Mouse (Mus musculus) thymus, postnatal 10 days (tissue): Measurements from ENCODE around the gene Tmem45a2.
"Not testable (repeated sequence)": the region's sequence is repeated elsewhere in the genome, so short reads cannot be mapped to it uniquely, and the experiment has no call there.

Source experiments
- DNase-seq, 2 experiments: peaks; one replicate each; pipeline ENCODE4 v3.0.0; 2021; ENCODE audit warnings: low spot score in 2 of 2

The Tmem45a2 gene

DNA sequence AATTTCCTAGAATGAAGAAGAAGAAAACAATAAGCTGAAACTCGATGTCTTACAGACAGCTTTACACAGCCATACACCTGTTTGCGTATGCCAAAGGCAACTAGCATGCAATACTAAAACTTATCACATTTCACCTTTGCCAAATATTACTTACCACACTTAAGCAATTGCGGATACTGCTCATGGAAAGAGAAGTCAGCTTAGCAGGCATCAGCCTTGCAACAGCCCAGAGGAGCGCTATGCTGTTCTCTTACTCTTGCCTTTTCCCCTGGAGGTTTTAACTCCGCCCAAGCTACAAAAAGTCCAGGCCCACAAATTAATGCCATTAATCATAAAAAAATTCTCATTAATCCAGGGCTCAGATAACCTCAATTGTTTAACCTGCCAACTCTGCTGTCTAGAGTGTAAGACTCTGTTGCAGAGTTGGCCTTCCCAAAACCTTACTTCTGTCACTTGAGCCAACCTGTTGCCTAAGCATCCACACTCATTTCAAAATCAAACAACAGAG, at the start of gene Tmem45a2:
Gene Tmem45a2 (minus strand): TSS at position 241 of the 508 bp plus-strand sequence.
- no peak for DNase-seq

DNA sequence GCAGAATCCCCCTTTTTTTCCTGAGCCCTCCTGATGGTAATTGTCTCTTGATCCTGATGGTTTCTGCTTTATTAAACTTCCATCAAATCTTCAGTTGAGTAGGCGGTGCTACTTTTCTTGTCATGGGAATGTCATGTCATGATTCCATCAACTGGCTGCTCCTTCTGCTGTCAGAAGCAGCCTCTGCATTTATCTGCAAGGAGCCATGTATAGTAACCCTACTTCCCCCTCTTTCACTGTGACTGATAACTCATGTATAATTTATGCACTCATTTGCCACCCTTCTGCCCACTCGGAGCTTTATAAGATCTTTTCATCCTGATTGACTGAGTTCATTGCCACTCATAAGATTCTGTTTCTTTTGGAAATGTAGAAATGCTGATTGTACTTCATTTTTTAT, 46.4 kb upstream of the Tmem45a2 start:
- no peak for DNase-seq

DNA sequence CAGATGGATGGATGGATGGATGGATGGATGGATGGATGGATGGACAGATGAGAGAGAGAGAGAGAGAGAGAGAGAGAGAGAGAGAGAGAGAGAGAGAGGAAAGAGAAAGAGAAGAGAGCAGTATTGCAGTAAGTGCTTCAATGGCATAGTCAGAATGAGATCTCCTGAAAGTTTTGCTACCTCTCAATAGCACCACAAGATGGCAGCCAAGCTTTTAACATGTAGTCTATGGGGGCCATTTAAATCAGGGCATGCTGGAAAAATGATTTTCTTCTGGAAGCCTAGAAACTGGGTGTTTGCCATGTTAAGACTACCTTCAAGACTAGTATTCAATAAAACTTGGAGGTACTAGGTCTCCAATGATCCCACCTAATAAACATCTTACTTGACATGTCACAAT, 44.9 kb upstream of the Tmem45a2 start:
- no peak for DNase-seq

DNA sequence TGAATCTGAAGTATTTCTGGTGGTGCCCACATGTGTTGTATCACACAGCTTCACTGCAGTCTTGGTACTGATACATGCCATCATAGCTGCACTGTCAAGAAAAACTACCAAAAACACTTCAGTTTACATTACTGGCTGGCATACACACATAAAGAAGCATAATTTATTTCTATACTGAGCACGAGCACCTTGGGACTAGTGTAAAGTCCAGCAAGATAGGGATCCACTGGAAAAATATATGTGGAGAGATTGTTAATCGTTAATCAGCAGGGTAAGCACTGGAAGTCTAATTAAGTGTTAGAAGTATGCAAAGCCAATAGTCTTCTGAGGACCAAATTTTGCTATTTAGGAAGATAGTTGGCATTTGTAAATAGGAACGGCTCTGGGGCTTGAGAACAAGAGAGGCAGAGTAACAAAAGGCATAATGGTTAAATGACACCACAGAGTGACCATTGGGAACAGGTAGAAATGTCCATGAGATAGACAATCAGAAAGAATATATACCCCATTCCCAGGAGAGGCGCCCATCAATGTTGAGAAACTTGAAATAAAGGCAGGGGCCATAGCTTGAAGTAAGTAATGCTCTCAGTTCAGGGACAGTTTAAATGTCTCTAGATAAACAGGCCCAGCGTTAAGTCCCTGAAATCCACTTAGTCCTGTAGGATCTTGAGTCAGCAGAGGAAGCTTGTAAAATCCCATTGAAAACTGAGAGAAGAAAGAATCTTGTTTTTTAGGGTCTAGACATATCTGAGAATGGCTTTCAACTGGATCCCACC, 35.2 kb upstream of the Tmem45a2 start:
- DNase-seq, result no peak

DNA sequence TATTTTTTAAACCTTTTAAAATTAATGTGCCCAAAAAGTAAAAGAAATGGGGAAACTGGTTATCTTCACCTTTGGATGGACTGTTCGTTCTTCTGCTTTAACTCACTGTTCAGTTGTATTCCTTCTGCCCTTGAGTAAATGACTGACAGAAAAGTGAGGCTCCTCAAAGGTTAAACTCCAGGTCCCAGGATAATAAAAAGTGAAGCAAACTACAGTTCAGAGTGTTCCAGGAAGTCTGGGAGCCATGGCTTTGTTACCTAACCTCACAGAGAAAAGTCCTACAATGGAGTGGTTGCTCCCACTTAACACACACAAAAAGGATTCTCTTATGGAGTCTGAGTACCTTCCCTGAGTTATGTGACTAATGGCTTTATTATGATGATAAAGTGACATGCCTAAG, 30.0 kb upstream of the Tmem45a2 start:
- no peak for DNase-seq

DNA sequence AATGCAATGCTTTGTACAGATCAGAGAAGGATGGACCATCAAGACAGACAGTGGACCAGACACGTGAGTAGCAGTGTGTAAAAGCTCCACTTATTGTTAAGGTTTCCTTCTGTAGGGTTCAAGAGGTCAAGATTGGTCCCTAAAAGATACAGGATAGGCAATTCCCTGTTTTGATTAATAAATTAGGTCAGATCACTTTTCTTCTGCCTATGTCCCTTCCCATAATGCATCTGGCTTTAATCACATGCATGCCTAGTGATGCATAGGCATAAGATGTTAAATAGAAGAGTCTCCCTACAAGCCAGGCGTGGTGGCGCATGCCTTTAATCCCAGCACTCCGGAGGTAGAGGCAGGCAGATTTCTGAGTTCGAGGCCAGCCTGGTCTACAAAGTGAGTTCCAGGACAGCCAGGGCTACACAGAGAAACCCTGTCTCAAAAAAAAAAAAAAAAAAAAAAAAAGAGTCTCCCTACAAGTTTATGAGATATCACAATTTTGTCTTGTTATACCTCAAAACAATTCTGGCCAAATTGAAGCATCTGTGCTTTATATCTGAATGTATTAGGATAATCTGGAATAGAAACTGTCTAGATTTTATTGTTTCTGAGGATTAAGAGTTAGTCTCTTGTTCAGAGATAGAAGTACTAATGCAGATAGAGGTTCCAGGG, 28.5 kb upstream of the Tmem45a2 start:
- no peak for DNase-seq

DNA sequence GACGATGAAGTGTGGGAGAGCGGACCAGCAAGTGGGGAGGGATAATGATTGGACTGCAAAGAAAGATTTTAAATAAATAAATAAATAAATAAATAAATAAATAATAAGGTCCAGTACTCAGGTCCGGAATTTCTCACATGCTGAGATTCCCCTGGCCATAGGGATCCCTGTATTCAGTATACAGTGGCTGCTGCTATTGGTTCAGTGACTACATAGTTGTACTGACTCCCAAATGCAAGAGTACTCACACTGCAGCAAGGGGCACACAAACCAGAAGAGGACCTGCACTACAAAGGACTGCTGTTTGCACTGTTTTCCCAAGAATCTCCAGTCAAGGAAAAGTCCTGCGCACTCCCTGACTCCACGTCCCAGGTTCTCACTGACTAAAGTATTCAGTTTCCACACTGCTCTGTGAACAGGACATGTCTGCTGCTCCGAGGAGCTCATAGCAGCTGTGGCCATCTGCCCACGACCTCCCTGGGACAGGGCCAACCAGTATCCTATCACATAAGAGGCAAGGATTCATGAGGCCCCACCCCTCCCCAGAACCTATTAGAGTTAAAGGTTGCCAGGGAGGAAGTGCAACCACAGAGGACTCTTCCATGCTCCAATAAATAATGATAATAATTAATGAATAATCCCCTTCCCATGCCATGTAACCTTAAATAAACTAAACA, 27.4 kb upstream of the Tmem45a2 start:
- DNase-seq, result no peak

DNA sequence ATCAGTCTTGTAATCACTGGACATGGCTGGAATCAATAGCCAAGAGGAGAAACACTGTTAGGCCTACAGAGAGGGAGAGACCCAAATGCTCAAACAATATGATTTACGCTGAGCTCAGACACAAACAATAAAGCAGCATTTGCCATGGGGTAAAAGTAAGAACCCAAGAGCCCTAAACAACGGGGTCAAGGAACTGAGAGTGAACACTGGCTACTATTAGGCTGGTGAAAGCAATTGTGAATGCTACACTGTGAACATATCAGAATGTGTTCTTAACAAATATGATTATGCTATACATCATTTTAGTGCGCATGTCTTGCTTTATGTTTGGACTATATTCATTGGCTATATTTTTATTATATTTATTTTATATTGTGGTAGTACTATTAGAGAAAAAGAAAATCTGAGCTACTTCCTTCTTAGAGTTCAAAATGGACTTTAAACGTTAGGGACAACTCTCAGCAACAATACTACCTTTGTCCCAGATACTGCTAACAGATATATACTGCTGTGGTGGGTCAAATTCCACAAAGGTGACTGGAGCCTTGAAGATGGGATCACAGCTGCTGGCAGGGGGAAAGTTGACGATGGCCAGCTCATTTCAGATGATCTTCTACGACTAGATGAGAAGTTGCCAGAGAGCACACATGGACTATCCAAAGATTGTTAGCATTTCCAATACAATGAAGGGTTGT, 21.9 kb upstream of the Tmem45a2 start:
- no peak for DNase-seq

DNA sequence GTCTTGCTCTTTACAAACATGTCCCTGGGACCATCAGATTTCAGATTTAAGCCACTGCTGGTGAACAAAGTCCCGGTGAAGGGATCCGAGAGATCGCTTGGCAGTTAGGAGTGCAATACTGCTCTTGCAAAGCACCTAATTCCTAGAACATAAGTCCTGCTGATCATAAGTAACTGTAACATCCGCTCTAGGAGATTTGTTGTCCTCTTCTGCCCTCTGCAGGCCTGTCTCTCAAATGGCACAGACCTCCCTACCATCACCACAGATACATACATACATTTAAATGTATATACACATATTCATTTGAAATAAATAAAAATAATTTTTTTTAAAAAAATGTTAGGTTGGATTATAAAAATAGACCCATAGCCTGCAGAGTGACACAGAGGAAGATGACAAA, 21.3 kb upstream of the Tmem45a2 start:
- peak in 1 of 2 experiments; percentile 38 for DNase-seq

DNA sequence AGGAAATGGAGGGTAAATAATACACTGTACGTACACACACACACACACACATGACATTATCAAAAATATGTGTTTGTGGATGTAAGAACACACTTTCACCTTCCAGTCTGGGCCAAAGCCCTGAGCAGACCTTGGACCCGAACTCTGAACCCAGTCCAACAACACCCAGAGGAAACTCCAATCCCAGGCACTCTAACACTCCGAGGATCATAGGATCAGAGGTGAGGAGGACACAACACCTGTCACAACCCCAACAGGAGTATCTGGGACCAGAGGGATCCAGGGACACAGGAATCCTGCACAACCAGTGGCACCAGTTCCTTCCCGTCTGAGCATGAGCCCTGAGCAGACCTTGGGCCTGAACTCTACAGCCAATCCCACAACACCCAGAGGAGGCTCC, 8.4 kb upstream of the Tmem45a2 start:
- no peak for DNase-seq

DNA sequence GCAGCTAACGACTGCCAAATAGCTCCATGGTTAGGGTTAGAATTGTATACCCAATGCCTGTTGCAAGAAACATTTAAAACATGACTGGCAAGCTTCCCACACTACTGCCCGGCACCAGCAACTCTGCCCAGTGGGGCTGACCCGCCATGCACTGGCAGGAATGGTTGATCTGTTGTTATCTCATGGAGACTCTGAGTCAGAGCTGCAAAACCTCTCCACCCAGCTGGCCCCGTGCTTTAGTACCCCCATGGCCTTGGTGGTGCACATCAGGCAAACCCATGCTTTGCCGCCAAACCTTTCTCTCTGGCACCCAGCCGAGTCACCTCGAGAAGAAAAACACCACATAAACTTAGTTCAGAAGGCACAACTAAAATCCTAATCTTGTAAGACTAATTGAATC, 4.8 kb upstream of the Tmem45a2 start:
- no peak for DNase-seq

DNA sequence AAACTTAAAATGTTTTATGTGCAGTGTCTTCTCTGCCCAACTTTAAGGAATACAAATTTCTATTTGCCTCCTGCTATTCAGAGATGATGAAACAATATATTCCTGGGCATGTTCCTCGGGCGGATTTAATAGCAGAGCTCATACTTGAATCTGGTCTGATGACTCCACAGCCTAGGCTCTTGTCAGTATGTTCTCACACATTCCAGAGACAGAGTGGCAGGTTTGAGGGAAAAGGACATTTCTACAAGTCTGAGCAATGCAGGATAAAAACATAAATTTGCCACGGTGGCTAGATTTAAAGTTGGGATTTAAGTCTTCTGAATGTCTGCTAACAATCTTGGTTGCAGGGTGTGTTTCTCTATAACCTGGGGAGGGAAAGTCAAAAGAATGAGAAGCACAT, 9.1 kb downstream of the Tmem45a2 start:
- no peak for DNase-seq

DNA sequence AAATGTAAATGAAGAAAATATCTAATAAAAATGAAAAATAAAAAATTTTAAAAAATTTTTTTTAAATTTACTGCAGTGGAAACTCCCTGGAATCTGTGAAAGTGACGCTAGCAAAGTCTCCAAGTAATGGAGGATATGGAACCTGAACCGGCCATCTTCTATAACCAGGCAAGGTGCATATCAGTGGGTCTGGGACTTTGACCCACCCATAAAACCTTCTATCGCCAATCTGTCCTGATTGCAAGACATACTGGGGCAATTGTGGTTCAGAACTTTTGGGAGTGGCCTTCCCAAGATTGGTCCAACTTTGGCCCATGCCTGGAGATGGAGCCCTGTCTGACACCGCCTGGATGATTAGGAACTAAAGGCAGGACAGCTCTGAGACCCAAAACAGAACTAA, 14.2 kb downstream of the Tmem45a2 start:
- DNase-seq, result no peak

DNA sequence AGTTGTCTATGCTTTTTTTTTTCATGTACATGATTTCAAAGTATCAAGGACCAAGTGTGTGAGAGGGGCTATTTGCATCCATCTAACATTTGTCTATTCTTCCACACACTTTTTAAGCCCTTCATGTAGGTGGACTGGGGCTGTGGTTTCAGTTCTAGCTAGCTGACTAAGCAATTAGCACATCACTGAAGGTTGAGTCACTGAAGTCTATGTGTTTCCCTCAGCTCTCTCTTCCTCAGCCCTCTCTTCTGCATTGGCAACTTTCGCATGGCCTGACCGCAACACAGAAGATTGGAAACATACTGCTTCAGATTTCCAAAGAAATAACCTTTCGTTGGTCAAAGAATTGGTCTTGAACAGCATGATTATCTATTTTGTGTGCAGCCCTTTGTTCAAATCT, 21.2 kb downstream of the Tmem45a2 start:
- no peak for DNase-seq

DNA sequence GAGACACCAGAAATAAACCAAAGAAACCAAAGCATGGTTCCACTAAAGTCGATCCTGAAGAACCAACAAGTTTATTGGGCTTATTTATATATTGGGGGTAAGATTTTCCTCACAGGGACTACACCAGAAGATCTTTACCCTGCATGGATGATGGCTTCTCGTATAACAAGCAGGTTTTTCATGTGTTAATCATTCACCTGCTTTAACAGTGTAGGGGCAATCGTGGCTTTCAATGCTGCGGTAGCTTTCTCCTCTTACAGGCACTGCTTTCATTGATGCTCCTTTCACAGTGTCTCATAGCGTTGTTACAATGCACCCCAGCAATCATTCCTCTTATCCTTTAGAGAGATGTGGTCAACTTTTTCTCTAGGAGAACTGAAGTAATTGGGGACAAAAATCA, 32.6 kb downstream of the Tmem45a2 start:
- no peak for DNase-seq

DNA sequence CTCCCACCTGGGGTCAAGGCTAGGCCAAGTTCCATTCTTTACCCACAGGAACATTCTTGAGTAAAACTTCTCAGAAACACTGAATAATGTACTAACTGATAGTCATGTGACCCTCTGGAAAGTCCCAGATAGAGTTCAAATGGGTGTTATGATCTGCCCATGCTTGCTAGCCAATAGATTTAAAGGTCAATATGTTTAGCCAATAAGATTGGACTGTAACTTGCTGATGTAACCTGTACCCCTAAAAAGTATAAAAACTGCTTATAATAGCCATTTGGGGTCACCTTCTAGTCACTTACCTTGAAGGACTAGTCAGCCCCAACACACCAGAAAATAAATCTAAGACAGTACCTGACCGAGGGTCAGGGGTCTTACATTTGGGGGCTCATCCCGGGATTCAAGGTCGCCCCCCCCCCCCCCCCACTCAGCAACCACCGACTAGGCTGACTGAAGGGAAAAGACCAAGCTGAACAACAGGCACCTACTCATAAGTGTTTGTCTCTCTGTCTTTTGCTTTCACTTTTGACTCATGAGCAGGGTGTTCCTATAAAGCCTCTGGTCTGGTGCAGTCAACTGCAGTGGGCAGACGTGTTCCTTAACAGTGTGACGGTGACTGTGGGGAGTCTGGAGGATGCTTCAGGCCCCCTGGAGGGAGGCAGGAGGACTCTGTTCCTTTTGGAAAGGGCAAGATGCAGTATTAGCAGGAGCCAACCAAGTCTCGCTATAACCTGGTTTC, 40.9 kb downstream of the Tmem45a2 start:
- no peak for DNase-seq

DNA sequence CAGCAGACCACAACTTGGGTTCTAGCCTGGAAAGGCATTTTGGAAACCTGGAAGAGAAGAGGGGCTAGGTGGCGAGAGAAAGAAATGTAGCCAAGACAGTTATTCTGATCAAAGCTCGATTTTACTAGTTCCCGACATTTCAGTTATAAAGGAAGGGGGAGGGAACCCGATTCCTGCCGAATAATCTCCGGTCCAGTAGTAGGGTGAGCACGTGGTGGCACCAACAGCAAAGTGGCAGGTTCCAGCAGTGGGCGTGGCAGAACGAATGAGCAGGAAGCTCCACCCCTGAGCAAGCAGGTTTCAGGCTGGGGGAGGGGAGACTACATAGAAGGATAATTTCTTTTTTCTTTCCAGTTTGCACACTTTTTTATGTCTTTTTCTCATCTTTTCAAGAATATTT, 72.9 kb downstream of the Tmem45a2 start:
- not testable (repeated sequence) for DNase-seq
